Mouse (Mus musculus) gastrocnemius, postnatal 14 days (tissue): ENCODE measurements at regions not wholly inside any gene's neighbourhood (a gene's known extent, or its start where the extent isn't known, plus 50 kb on each side); places are given as distances from the start of the nearest gene placed in this dataset.

Experiments used
- DNase-seq: peaks from one replicate; pipeline ENCODE4 v3.0.0; 2021; ENCODE audit warnings: mixed read lengths
- intact Hi-C: fragments of 180-260 bp; cut with DNase I; formaldehyde crosslinking; loops from one replicate; pipeline ENCODE4 v1.15.1; 2025; ENCODE audit warnings: low total_unique reads

DNA sequence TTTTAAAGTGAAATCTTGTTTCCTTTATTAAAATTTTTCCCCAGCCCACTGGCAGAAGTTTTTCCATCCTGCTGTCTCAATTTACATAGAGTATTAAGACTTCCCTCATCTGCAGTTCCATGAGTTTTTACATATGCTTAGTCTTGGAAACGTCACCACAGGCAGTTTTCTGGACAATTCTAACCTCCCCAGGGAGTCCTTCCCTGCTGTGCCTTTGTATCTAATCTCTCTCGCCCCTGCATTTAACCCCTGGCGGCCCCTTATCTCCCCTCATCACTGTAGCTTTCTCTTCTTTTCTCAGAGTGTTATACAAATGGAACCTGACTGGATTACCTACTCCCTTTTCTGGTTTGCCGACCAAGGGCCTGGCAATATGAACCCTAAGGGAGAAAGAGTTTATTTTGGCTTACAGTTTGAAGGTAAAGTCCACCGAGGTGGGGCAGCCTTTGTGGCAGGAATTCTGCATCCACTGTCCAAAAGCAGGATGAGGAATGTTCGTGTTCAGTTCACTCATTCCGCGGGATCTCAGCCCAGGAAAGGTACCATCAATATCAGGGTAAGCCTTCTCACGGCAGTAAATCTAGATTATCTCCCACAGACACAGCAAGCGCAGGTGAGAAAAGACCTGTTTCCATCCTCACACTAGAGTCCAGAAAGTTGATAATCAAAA, 66.0 kb upstream of the Aldh1a3 start:
- intact Hi-C loops: no loop called here

GRCm38 (mm10) chr7:66492748-66493147, 65.4 kb upstream of the Aldh1a3 start:
- DNase-seq: peak; percentile 31
- intact Hi-C loops: no loop called here

More for the DNA sequence above, 66.0 kb upstream of the Aldh1a3 start:
- no peak for DNase-seq

GRCm38 (mm10) chr7:66491501-66491900, 64.2 kb upstream of the Aldh1a3 start:
- DNase-seq: no peak
- intact Hi-C loops: no loop called here

DNA sequence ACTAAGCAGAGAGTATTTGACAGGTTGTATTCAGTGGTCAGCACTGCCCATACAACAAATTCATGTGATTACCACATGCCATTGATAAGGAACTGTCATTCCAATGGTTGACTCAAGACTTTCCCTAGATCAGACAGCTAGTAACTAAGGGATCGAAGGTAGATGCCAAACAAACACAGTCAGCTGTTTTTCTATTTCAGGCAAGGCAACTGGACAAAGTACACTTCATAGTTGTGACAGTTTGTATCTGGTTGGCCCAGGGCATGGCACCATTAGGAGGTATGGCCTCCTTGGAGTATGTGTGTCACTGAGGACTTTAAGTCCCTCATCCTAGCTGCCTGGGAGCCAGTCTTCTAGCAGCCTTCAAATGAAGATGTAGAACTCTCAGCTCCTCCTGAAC, 62.8 kb upstream of the Aldh1a3 start:
- no peak for DNase-seq
- intact Hi-C loops: no loop called here

- no peak for DNase-seq
- intact Hi-C loops: no loop called here
Measured at GRCm38 (mm10) chr7:66487751-66488150, 60.4 kb upstream of the Aldh1a3 start.

DNA sequence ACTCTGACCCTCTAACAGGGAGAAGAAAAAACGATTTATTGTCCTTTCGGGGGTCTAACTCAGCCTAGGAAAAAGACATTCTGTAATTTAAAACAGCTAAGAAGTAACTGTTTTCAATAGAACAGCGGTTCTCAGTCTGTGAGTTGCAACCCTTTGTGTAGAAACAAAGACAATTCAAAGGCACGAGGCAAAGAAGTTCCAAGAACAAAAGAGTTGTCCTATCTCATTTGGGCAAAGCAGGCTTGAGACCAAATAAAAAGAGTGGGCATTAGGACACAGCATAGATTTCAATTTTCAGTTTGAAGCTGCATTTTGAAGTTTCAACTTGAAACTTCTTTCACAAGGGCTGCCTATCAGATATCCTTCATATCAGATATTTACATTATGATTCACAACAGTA, 53.1 kb upstream of the Aldh1a3 start:
- no peak for DNase-seq
- intact Hi-C loops: no loop called here

GRCm38 (mm10) chr7:66479321-66479720, 52.0 kb upstream of the Aldh1a3 start:
- intact Hi-C loops: no loop called here
- no peak for DNase-seq

- no peak for DNase-seq
- intact Hi-C loops: no loop called here
Measured at GRCm38 (mm10) chr7:66478106-66478505, 50.8 kb upstream of the Aldh1a3 start.

GRCm38 (mm10) chr7:66477475-66477874, 50.2 kb upstream of the Aldh1a3 start:
- no peak for DNase-seq
- intact Hi-C loops: no loop called here
